Comparison of ENCODE assay signal across 27 mouse cellular contexts in the genomic region with DNA sequence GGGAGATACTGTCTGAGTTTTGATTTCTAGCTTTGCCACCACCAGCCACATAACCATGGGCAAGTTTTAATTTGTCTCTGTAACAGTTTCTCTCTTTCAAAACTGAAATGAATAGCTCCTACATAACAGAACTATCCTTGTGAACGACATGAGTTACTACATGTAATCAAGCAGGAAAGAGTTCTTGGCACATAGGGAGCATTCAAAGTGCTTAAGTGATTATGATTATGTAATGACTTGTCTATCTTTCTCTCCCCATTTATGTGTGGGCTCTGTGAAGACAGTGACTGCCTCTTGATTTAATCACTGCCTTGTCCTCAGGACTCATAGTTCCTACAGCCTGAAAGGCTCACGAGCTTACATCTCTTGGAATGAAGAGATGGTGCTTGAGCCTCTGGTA.
"Had no signal": no experiment of that assay in that cellular context is flagged by ENCODE, and none has a peak within 500 bp of the region (broad histone marks: within the 10 kb centered on the region; RNA-seq: fewer than 3 reads in every experiment).

No protein-coding gene starts in this region.

- H3K27ac ChIP-seq: heart, adult 2 months; heart, embryonic 13.5 days; heart, embryonic 15.5 days; hindbrain, embryonic 10.5 days; hindbrain, embryonic 12.5 days; hindbrain, embryonic 14.5 days; intestine, embryonic 15.5 days; layer of hippocampus, adult 2 months; left cerebral cortex, adult 2 months; limb, embryonic 10.5 days; limb, embryonic 12.5 days had no signal

- H3K4me1 ChIP-seq: hindbrain, embryonic 10.5 days; hindbrain, embryonic 12.5 days had no signal

- H3K9me3 ChIP-seq: heart, embryonic 13.5 days; heart, embryonic 15.5 days; hindbrain, embryonic 10.5 days; hindbrain, embryonic 12.5 days; intestine, embryonic 15.5 days; limb, embryonic 10.5 days; limb, embryonic 12.5 days had no signal

- H3K4me2 ChIP-seq: heart, embryonic 11.5 days; heart, embryonic 13.5 days; heart, embryonic 15.5 days; hindbrain, embryonic 12.5 days; hindbrain, embryonic 14.5 days; intestine, embryonic 15.5 days; limb, embryonic 12.5 days; liver, embryonic 11.5 days had no signal

- H3K9ac ChIP-seq: forebrain, postnatal 0 days; heart, embryonic 13.5 days; heart, embryonic 15.5 days; hindbrain, embryonic 12.5 days; hindbrain, embryonic 14.5 days; intestine, embryonic 15.5 days; limb, embryonic 12.5 days had no signal

- H3K4me3 ChIP-seq: heart, adult 2 months; heart, embryonic 13.5 days; heart, embryonic 15.5 days; hindbrain, embryonic 10.5 days; hindbrain, embryonic 12.5 days; intestine, embryonic 15.5 days; layer of hippocampus, adult 2 months; left cerebral cortex, adult 2 months; limb, embryonic 10.5 days; limb, embryonic 12.5 days had no signal

- ATAC-seq: forebrain, postnatal 0 days; hindbrain, embryonic 16.5 days; inflammation-experienced regulatory T-cells, adult 6 months; intestine, embryonic 15.5 days; intestine, postnatal 0 days had no signal

- DNase-seq: forebrain, postnatal 0 days; gastrocnemius, postnatal 14 days; gastrocnemius, postnatal 36 days; heart, adult 2 months; heart, postnatal 10 days; heart, postnatal 4 days; kidney, adult 18-20 months; kidney, adult 8-10 months; kidney, postnatal 10 days; kidney, postnatal 25 days; kidney, postnatal 4 days; liver had no signal

- H3K36me3 ChIP-seq: heart, embryonic 13.5 days; heart, embryonic 15.5 days; hindbrain, embryonic 10.5 days; hindbrain, embryonic 12.5 days; intestine, embryonic 15.5 days; limb, embryonic 10.5 days; limb, embryonic 12.5 days had no signal

- H3K27me3 ChIP-seq: heart, embryonic 13.5 days; heart, embryonic 15.5 days; hindbrain, embryonic 12.5 days; intestine, embryonic 15.5 days; limb, embryonic 12.5 days had no signal
